Mouse (Mus musculus): ENCODE measurements around the gene Veph1. TPM values are rescaled to one million over a fixed set of nuclear protein-coding genes. Genes with fewer than 3 reads are reported as not detected.

Gene Veph1
- polyA plus RNA-seq, 1 experiment from 2014 or later, result 3.0 TPM

DNA sequence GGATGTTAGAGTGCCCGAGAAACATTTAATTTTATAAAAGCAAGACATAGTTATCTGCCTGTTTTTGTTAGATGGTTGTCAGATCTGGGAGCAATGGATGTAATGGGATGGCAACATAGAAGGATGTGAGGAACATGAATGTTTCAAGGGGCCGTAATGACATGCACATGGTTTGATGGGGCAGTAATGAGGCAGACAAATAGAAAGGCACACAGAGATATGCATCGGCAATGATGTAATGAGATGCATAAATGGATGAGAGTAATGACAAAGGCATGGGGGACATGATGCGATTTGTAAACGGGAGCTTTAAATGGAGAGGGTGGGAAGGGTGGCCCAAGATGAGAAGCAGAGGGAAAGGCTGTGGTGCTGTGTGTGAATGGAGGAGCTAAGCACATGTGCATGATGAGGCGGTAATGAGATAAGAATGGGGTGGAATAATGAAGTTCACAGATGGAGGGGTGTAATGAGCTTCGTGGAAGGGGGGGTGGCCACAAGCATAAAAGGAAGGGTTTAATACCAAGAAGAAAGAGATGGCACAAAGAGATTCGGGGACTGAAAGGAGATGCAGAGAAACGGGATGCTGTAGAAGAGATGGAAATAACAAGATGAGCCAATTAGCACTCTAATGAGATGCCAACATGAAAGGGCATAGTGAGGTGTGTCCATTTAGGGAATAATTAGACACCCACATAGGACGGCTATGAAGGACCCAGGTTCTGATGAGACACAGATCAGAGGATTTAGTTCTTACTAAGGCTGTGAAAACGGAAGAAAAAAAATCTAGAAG lies 194.6 kb downstream of the Veph1 start:
- DNase-seq (ENCODE audit: low spot score) (no peak), ATAC-seq (ENCODE audit: low read depth) (no peak)
- H3K9me3 ChIP-seq (ENCODE audit: control insufficient read depth, low read length), result 0 out of 2 replicates have a peak, but pooled peaks cover 5% of the 10 kb centered on the region

DNA sequence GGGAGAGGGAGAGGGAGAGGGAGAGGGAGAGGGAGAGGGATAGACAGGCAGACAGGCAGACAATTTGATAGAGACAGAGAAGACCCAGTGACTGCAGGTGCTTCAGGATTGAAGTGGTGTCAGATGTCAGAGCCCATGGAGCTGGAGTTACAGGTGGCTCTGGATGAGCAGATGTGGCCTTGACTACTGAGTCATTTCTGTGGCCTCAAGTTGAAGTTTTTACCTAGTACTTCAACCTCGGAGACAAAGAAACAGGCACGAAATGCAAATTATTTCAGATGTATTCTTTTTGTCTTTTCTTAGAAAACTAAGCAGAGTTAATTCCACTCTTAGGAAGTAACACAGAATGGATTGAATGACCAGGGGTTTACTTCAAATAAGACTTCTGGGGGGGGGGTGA lies 195.6 kb downstream of the Veph1 start:
- H3K4me2 ChIP-seq (ENCODE audit: low read depth, low read length), result no peak overlapping the region
- WGBS, result 74% methylated on average over 2 of the region's 2 CpGs
- H3K4me1 ChIP-seq (ENCODE audit: control insufficient read depth, insufficient read depth, low read length), result peaks cover 10% of the 10 kb centered on the region; the same call in 1 of the 2 replicates
- 0 out of 2 replicates have a peak, but pooled peaks cover 5% of the 10 kb centered on the region for H3K9me3 ChIP-seq (ENCODE audit: control insufficient read depth, low read length)
- no peaks in the 10 kb centered on the region for H3K27me3 ChIP-seq (replicated peaks; ENCODE audit: control insufficient read depth, insufficient read depth, low read length)
- no peak overlapping the region for H3K27ac ChIP-seq (replicated peaks; ENCODE audit: low read depth, low read length)
- no peak for ATAC-seq (ENCODE audit: low read depth)
- no peak for DNase-seq (ENCODE audit: low spot score)
- H3K4me3 ChIP-seq (ENCODE audit: low read depth, low read length), result no peak overlapping the region
- H3K36me3 ChIP-seq (ENCODE audit: control insufficient read depth, insufficient read depth, low read length), result no peaks in the 10 kb centered on the region
- no peak overlapping the region for H3K9ac ChIP-seq (ENCODE audit: low read depth, low read length)

More for the DNA sequence above, 194.6 kb downstream of the Veph1 start:
- no peaks in the 10 kb centered on the region for H3K36me3 ChIP-seq (ENCODE audit: control insufficient read depth, insufficient read depth, low read length)
- 79% methylated on average over 11 of the region's 11 CpGs for WGBS
- H3K27ac ChIP-seq (replicated peaks; ENCODE audit: low read depth, low read length), result no peak overlapping the region
- no peak overlapping the region for H3K4me2 ChIP-seq (ENCODE audit: low read depth, low read length)
- H3K9ac ChIP-seq (ENCODE audit: low read depth, low read length), result no peak overlapping the region
- H3K4me1 ChIP-seq (ENCODE audit: control insufficient read depth, insufficient read depth, low read length), result peaks cover 14% of the 10 kb centered on the region; the same call in 1 of the 2 replicates
- no peak overlapping the region for H3K4me3 ChIP-seq (ENCODE audit: low read depth, low read length)
- no peaks in the 10 kb centered on the region for H3K27me3 ChIP-seq (replicated peaks; ENCODE audit: control insufficient read depth, insufficient read depth, low read length)

DNA sequence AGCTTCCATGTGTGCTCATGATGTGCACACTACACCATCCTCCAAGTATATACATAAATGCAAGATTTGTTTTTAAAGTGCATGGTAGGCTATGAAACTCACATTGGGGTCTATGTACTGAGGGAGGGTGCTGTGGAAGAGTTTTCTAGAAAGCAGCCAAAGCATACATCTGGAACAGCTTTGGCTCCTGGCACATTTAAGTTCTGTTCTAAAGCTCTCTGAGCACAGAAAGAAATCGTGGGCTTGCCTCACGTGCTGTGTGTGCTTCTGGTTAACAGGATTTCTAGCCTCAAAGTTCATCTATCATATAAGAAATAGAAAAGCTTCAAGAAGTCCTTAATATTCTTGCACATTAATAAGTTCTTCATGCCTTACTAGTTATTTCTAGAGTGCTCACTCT lies 204.9 kb downstream of the Veph1 start:
- Histone ChIP-seq H3K4me2 (ENCODE audit: low read depth, low read length) (no peak overlapping the region), H3K4me3 (ENCODE audit: low read depth, low read length) (no peak overlapping the region), H3K4me1 (ENCODE audit: control insufficient read depth, insufficient read depth, low read length) (no peaks in the 10 kb centered on the region), H3K36me3 (ENCODE audit: control insufficient read depth, insufficient read depth, low read length) (no peaks in the 10 kb centered on the region), H3K9ac (ENCODE audit: low read depth, low read length) (no peak overlapping the region), H3K27me3 (replicated peaks; ENCODE audit: control insufficient read depth, insufficient read depth, low read length) (no peaks in the 10 kb centered on the region), H3K9me3 (ENCODE audit: control insufficient read depth, low read length) (no peaks in the 10 kb centered on the region), H3K27ac (replicated peaks; ENCODE audit: low read depth, low read length) (no peak overlapping the region)
- DNase-seq (ENCODE audit: low spot score), result peak; percentile 78
- 31% methylated on average over 2 of the region's 2 CpGs for WGBS
- ATAC-seq (ENCODE audit: low read depth), result no peak

DNA sequence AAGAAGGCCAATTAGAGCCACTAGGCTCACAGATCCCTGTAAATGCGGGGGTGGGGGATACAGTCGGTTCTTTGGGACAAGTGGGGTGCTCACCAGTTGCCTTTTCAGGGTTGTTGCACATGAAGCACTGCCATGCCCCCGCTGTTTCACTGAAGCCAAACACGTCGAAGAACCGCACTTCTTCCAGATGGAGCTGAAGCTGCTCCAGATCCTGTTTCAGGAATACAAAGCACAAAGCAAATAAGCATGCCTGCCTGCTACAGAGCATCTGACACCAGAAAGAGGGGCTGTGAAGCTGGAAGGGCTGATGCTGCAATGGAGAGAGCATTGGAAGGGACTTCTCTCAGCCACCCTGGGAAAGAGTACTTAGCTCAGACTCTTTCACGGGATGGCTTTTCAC lies 209.0 kb downstream of the Veph1 start:
- WGBS, result 60% methylated on average over 7 of the region's 7 CpGs
- Histone ChIP-seq H3K4me1 (ENCODE audit: control insufficient read depth, insufficient read depth, low read length) (no peaks in the 10 kb centered on the region), H3K4me3 (ENCODE audit: low read depth, low read length) (no peak overlapping the region), H3K36me3 (ENCODE audit: control insufficient read depth, insufficient read depth, low read length) (no peaks in the 10 kb centered on the region), H3K27ac (replicated peaks; ENCODE audit: low read depth, low read length) (no peak overlapping the region), H3K9me3 (ENCODE audit: control insufficient read depth, low read length) (no peaks in the 10 kb centered on the region), H3K27me3 (replicated peaks; ENCODE audit: control insufficient read depth, insufficient read depth, low read length) (no peaks in the 10 kb centered on the region), H3K9ac (ENCODE audit: low read depth, low read length) (no peak overlapping the region), H3K4me2 (ENCODE audit: low read depth, low read length) (no peak overlapping the region)
- ATAC-seq (ENCODE audit: low read depth) (no peak), DNase-seq (ENCODE audit: low spot score) (no peak)

DNA sequence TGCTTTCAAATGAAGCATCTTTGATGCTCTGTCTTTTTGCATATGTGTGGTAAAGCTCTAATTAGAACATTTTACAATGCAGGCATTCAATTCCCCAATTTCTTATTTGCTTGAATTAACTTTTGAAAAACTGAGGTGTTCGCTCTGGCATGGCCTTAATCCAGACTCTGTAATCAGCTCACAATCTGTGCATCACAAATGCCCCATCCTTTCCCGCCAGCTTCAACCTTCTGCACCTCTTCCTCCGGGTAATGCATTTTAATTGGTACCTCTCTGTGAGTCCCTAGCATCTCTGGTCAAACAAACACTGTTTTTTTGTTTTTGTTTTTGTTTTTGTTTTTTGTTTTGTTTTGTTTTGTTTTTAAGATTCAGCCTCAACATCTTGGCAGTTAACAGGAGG lies 212.8 kb downstream of the Veph1 start:
- Histone ChIP-seq H3K27ac (replicated peaks; ENCODE audit: low read depth, low read length) (no peak overlapping the region), H3K4me1 (ENCODE audit: control insufficient read depth, insufficient read depth, low read length) (peaks cover 10% of the 10 kb centered on the region; the same call in 1 of the 2 replicates), H3K9me3 (ENCODE audit: control insufficient read depth, low read length) (no peaks in the 10 kb centered on the region), H3K4me3 (ENCODE audit: low read depth, low read length) (no peak overlapping the region), H3K27me3 (replicated peaks; ENCODE audit: control insufficient read depth, insufficient read depth, low read length) (no peaks in the 10 kb centered on the region), H3K36me3 (ENCODE audit: control insufficient read depth, insufficient read depth, low read length) (no peaks in the 10 kb centered on the region), H3K4me2 (ENCODE audit: low read depth, low read length) (no peak overlapping the region), H3K9ac (ENCODE audit: low read depth, low read length) (no peak overlapping the region)
- 90% methylated on average over 3 of the region's 3 CpGs for WGBS
- ATAC-seq (ENCODE audit: low read depth), result no peak
- no peak for DNase-seq (ENCODE audit: low spot score)

DNA sequence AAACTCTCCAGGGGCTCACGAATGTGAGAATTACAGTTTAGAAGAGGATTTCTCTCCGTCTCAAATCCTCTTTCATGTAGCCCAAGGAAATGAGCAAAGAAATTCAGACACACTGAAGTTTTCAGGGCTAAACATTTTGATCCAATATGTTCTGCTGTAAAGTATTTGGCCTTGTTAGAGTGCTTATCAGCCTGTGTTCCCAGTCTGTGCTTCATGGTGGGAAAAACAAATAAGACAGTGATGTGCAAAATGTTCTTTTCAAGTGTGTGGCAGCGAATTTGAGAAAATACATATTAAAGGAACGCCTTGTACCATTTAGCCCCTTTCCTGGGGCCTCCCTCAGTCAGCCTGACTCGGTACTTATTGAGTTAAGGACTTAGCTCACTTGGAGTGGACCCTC lies 213.2 kb downstream of the Veph1 start:
- H3K4me2 ChIP-seq (ENCODE audit: low read depth, low read length), result no peak overlapping the region
- H3K4me1 ChIP-seq (ENCODE audit: control insufficient read depth, insufficient read depth, low read length), result peaks cover 10% of the 10 kb centered on the region; the same call in 1 of the 2 replicates
- DNase-seq (ENCODE audit: low spot score), result no peak
- no peaks in the 10 kb centered on the region for H3K9me3 ChIP-seq (ENCODE audit: control insufficient read depth, low read length)
- 65% methylated on average over 5 of the region's 5 CpGs for WGBS
- no peaks in the 10 kb centered on the region for H3K36me3 ChIP-seq (ENCODE audit: control insufficient read depth, insufficient read depth, low read length)
- no peaks in the 10 kb centered on the region for H3K27me3 ChIP-seq (replicated peaks; ENCODE audit: control insufficient read depth, insufficient read depth, low read length)
- no peak overlapping the region for H3K27ac ChIP-seq (replicated peaks; ENCODE audit: low read depth, low read length)
- no peak for ATAC-seq (ENCODE audit: low read depth)
- no peak overlapping the region for H3K4me3 ChIP-seq (ENCODE audit: low read depth, low read length)
- H3K9ac ChIP-seq (ENCODE audit: low read depth, low read length), result no peak overlapping the region

DNA sequence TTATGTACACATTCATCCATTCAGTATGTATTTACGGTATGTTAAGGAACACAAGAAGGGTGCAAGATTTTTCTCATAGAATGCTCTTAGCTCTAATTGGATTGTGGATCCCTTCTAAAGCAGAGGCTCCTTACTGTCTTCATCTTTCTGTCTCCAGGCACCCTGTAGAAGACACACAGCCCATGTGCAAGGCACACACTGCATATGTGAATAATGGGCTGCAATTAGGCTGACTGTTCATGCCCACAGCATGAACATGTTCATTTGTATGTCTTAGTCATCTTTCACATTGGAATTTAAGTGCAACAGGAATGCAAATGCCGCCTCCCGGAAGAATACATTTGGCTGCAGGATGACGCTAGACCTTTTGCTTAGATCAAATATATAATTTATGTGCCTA lies 213.7 kb downstream of the Veph1 start:
- Histone ChIP-seq H3K27me3 (replicated peaks; ENCODE audit: control insufficient read depth, insufficient read depth, low read length) (no peaks in the 10 kb centered on the region), H3K9me3 (ENCODE audit: control insufficient read depth, low read length) (no peaks in the 10 kb centered on the region), H3K27ac (replicated peaks; ENCODE audit: low read depth, low read length) (no peak overlapping the region), H3K36me3 (ENCODE audit: control insufficient read depth, insufficient read depth, low read length) (no peaks in the 10 kb centered on the region), H3K9ac (ENCODE audit: low read depth, low read length) (no peak overlapping the region), H3K4me1 (ENCODE audit: control insufficient read depth, insufficient read depth, low read length) (peaks cover 10% of the 10 kb centered on the region; the same call in 1 of the 2 replicates), H3K4me3 (ENCODE audit: low read depth, low read length) (no peak overlapping the region), H3K4me2 (ENCODE audit: low read depth, low read length) (no peak overlapping the region)
- ATAC-seq (ENCODE audit: low read depth), result no peak
- WGBS, result 72% methylated on average over 4 of the region's 4 CpGs
- no peak for DNase-seq (ENCODE audit: low spot score)

DNA sequence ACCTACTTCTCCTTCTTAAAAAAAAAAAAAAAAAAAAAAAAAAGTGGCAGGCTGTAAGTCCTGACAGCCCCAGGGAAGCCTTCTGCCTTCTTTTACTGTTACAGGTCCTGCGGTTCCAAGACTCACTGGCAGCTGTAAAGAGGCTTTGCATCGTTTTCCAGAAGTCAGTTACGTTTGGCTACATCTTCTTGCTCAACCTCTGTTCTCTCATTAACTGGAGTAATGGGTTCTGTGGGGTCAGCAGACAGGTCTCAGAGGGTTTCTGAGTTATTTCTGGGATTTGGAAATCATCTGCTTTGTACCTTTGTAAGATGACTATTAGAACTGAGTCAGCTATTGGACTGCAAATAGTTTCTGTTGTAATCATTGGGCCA lies 215.3 kb downstream of the Veph1 start:
- Histone ChIP-seq H3K4me2 (ENCODE audit: low read depth, low read length) (no peak overlapping the region), H3K4me1 (ENCODE audit: control insufficient read depth, insufficient read depth, low read length) (peaks cover 10% of the 10 kb centered on the region; the same call in 1 of the 2 replicates), H3K27me3 (replicated peaks; ENCODE audit: control insufficient read depth, insufficient read depth, low read length) (no peaks in the 10 kb centered on the region), H3K36me3 (ENCODE audit: control insufficient read depth, insufficient read depth, low read length) (no peaks in the 10 kb centered on the region), H3K9me3 (ENCODE audit: control insufficient read depth, low read length) (no peaks in the 10 kb centered on the region), H3K27ac (replicated peaks; ENCODE audit: low read depth, low read length) (no peak overlapping the region), H3K4me3 (ENCODE audit: low read depth, low read length) (no peak overlapping the region), H3K9ac (ENCODE audit: low read depth, low read length) (no peak overlapping the region)
- 33% methylated on average over 3 of the region's 3 CpGs for WGBS
- ATAC-seq (ENCODE audit: low read depth), result no peak
- DNase-seq (ENCODE audit: low spot score), result peak; percentile 64

Measured in embryonic facial prominence, embryonic 14.5 days (tissue).